Mouse (Mus musculus) cortical plate, adult 2 months (tissue): ENCODE data around the gene Tnik.

ENCODE experiments used
- CTCF ChIP-seq: fragments of 200-500 bp; IDR thresholded peaks from 2 replicates; pipeline ENCODE4 v1.5.1; 2011; ENCODE audit warnings: mild to moderate bottlenecking, control low read depth, low read length; ENCODE audit not compliant: insufficient read depth; ENCODE audit errors: extremely low read depth
- POLR2A ChIP-seq: fragments of 200-500 bp; IDR thresholded peaks from 2 replicates; pipeline ENCODE4 v1.6.1; 2011; ENCODE audit warnings: mild to moderate bottlenecking, low read length, control low read depth; ENCODE audit not compliant: insufficient read depth; ENCODE audit errors: extremely low read depth

DNA sequence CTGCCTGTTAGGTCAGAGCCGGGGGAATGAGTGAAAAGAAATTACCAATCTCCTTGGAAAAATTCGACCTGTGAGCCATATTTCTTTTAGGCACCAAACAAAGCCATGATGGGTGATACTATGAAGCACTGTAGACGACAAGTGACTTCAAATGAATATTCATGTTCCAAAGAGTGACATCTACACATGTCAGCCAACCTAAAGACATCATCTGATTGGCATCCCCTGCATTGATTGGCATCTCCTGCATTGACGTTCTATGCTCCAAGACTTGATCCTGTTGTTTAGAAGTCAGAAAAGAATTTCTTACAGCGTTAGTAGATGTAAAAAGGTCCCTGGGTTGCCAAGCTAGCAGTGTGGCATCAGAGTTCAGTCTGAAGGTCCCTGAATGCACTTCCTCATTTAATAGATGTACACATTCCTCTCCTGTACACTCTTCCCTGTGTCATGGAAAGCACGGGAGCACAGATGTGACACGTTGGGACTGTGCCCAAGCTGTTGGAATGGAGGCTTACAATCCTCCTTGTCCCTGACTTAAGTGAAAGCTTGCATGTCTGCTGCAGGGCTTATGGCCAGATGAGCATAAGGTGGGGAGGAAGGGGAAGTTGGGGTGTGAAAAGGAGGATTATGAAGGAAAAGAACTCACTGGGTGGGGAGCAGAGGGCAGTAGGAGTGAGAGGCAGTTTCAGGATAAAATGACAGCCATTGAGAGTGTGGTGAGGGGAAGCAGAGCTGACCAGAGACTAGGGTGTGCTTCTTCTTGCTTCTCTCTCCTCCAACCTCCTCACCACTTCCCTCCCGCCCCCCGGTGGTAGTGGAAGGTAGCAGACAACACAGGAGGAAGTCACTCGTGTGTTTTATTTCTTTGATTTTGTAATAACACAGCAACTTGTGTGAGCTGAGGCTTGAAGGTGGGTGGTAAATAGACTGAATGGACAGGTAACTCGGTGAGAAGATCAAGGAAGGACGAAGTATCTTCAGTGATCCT is 301.6 kb downstream of the Tnik start:
- TF ChIP-seq POLR2A: no peak
- TF ChIP-seq CTCF: peak; percentile 3; the same call in 1 of the 2 replicates
